Mouse (Mus musculus) heart, adult 2 months (tissue): ENCODE measurements at regions not wholly inside any gene's neighbourhood (a gene's known extent, or its start where the extent isn't known, plus 50 kb on each side); places are given as distances from the start of the nearest gene placed in this dataset.

Experiments used
- DNase-seq, 2 experiments: peaks; one replicate each; pipeline ENCODE4 v3.0.0; 2021
- H3K27ac ChIP-seq: fragments of 200-600 bp; 2 replicates; pipeline ENCODE4 v1.8.1; 2022
- H3K27me3 ChIP-seq: fragments of 200-500 bp; 2 replicates; pipeline ENCODE4 v1.6.1; 2012; ENCODE audit warnings: mild to moderate bottlenecking, low read length, inconsistent platforms, mixed read lengths; ENCODE audit not compliant: control insufficient read depth, insufficient read depth
- H3K36me3 ChIP-seq: fragments of 200-500 bp; 2 replicates; pipeline ENCODE4 v1.6.1; 2012; ENCODE audit warnings: low read length, inconsistent platforms; ENCODE audit not compliant: control insufficient read depth, insufficient read depth
- H3K4me1 ChIP-seq: fragments of 200-500 bp; 2 replicates; pipeline ENCODE4 v1.6.1; 2011; ENCODE audit warnings: low read length; ENCODE audit not compliant: control insufficient read depth, insufficient read depth
- H3K4me3 ChIP-seq: fragments of 200-600 bp; 2 replicates; pipeline ENCODE4 v1.8.1; 2022
- H3K79me2 ChIP-seq: fragments of 200-500 bp; replicated peaks from 2 replicates; pipeline ENCODE4 v1.6.1; 2012; ENCODE audit warnings: mild to moderate bottlenecking, inconsistent platforms, low read length, moderate library complexity, mixed read lengths; ENCODE audit not compliant: control insufficient read depth, insufficient read depth
- H3K9ac ChIP-seq: fragments of 200-500 bp; 2 replicates; pipeline ENCODE4 v1.6.1; 2012; ENCODE audit warnings: low read depth, mild to moderate bottlenecking, control low read depth, inconsistent platforms, low read length, mixed read lengths
- CTCF ChIP-seq: fragments of 200-600 bp; IDR thresholded peaks from 2 replicates; pipeline ENCODE4 v1.8.1; 2022; ENCODE audit warnings: antibody characterized with exemption, mild to moderate bottlenecking, moderate library complexity
- EP300 ChIP-seq: fragments of 200-500 bp; IDR thresholded peaks from 2 replicates; pipeline ENCODE4 v1.6.1; 2011; ENCODE audit warnings: low read depth, low read length, control low read depth; ENCODE audit not compliant: insufficient read depth
- POLR2A ChIP-seq: fragments of 200-500 bp; IDR thresholded peaks from 2 replicates; pipeline ENCODE4 v1.6.1; 2011; ENCODE audit warnings: mild to moderate bottlenecking, low read depth, low read length, control low read depth; ENCODE audit not compliant: insufficient read depth
- WGBS: fragments of 180-500 bp; shearing (Covaris S2); methylation state at CpG from one replicate; pipeline ENCODE4 v1.1.7; 2018; 5-methylcytosine and 5-hydroxymethylcytosine counted together
- intact Hi-C: fragments of 180-260 bp; cut with DNase I; formaldehyde crosslinking; loops from one replicate; pipeline ENCODE4 v1.15.1; 2025

- H3K4me1 ChIP-seq = no peaks in the 10 kb centered on the region
- no peaks in the 10 kb centered on the region for H3K36me3 ChIP-seq
- DNase-seq = no peak
- H3K79me2 ChIP-seq = no peaks in the 10 kb centered on the region
- no peak overlapping the region for H3K4me3 ChIP-seq
- no peaks in the 10 kb centered on the region for H3K27me3 ChIP-seq
- no peak overlapping the region for H3K27ac ChIP-seq
- 86% methylated on average over 3 of the region's 3 CpGs for WGBS
- intact Hi-C loops = no loop called here
- H3K9ac ChIP-seq = no peak overlapping the region
- TF ChIP-seq CTCF = no peak
- no peak for TF ChIP-seq POLR2A
- TF ChIP-seq EP300 = no peak
These were observed 175.7 kb downstream of the Fat4 start for GRCm38 (mm10) chr3:39062415-39062814.

DNA sequence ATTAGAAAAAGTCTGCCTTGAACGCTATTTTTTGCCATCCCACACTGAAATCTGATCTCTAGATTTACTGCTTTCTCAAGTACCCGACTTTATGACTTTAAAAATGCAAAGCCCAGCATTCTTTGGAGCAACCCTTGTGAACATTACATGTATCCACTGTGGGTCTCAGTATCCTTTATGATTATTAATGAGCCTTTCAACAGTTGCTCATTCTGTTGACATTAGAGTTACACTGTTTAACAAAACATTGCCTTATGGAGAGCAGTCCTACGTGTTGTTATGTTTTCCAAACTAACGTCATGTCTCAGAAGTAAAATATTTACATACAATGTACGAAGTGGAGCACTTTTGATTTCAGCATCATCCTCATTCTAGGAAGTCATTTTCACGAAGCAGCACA, 178.7 kb downstream of the Fat4 start:
- 76% methylated on average over 6 of the region's 6 CpGs for WGBS
- Histone ChIP-seq H3K79me2 (no peaks in the 10 kb centered on the region), H3K9ac (no peak overlapping the region), H3K4me3 (no peak overlapping the region), H3K27ac (no peak overlapping the region), H3K27me3 (no peaks in the 10 kb centered on the region), H3K36me3 (no peaks in the 10 kb centered on the region), H3K4me1 (no peaks in the 10 kb centered on the region)
- DNase-seq = no peak
- TF ChIP-seq CTCF (no peak), EP300 (no peak), POLR2A (no peak)
- intact Hi-C loops = no loop called here

DNA sequence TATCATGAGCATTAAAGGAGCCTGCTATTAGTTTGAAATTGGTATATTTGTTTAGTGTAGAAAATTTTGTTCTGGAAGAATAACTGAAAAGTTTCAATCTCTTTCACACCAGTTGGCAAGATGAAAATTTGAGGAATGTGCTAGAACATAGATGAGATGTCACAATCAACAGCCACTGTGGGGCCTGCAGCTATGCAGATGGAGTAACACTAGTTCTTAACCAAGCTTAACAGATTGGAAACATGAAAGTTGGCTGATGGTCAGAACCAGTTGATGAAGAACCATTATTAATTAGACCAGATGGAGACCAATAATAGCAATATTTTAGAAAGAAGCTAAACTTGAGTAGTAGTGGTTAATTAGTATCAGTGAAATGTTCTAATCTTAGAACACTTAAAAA, 182.3 kb downstream of the Fat4 start:
- Histone ChIP-seq H3K36me3 (no peaks in the 10 kb centered on the region), H3K27ac (no peak overlapping the region), H3K4me3 (no peak overlapping the region), H3K79me2 (no peaks in the 10 kb centered on the region), H3K4me1 (no peaks in the 10 kb centered on the region), H3K9ac (no peak overlapping the region), H3K27me3 (no peaks in the 10 kb centered on the region)
- intact Hi-C loops = no loop called here
- no peak for DNase-seq
- no peak for TF ChIP-seq EP300
- TF ChIP-seq POLR2A = no peak
- no peak for TF ChIP-seq CTCF

DNA sequence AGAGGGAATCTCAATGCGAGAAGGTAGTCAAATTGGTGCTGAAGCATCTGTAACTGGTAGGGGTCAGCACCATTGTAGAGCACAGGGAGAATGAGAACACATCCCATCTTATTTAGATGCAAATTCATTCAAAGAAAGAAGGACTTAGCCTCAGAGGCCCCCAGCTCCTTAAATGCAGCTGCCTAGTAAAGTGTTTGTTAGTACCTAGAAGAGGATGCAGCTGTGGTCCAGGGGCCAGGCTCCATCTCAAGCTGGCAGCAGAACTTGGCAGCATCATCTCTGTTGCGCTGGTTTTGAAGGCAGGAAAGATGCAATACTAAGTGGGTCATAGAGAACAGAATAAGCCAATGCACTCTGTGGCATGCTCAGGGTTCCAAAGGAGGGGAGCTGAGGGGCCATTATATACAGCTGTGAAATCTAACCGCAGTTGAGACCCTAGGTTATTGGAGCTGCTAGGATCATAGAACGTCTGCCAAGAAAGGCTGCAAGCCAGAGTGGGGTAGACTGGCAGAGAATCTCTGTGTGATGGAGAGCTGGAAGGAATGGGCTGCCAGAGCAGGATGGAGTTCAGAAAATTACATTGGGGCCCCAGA, 196.0 kb downstream of the Fat4 start:
- TF ChIP-seq EP300 (no peak), POLR2A (no peak), CTCF (no peak)
- intact Hi-C loops = no loop called here

GRCm38 (mm10) chr3:39088948-39089347, 202.2 kb downstream of the Fat4 start:
- H3K4me3 ChIP-seq = no peak overlapping the region
- TF ChIP-seq POLR2A = no peak
- no peak for TF ChIP-seq EP300
- TF ChIP-seq CTCF = no peak
- H3K79me2 ChIP-seq = no peaks in the 10 kb centered on the region
- H3K27ac ChIP-seq = no peak overlapping the region
- intact Hi-C loops = no loop called here
- no peaks in the 10 kb centered on the region for H3K36me3 ChIP-seq
- H3K4me1 ChIP-seq = no peaks in the 10 kb centered on the region
- no peaks in the 10 kb centered on the region for H3K27me3 ChIP-seq
- H3K9ac ChIP-seq = no peak overlapping the region
- no peak for DNase-seq
- 85% methylated on average over 4 of the region's 4 CpGs for WGBS

More for the DNA sequence above, 196.0 kb downstream of the Fat4 start:
- Histone ChIP-seq H3K79me2 (no peaks in the 10 kb centered on the region), H3K4me3 (no peak overlapping the region), H3K4me1 (no peaks in the 10 kb centered on the region), H3K36me3 (no peaks in the 10 kb centered on the region), H3K9ac (no peak overlapping the region), H3K27me3 (no peaks in the 10 kb centered on the region), H3K27ac (no peak overlapping the region)
- 76% methylated on average over 4 of the region's 4 CpGs for WGBS
- DNase-seq = no peak

GRCm38 (mm10) chr3:39102324-39102723, 215.6 kb downstream of the Fat4 start:
- Histone ChIP-seq H3K4me3 (no peak overlapping the region), H3K36me3 (no peaks in the 10 kb centered on the region), H3K79me2 (no peaks in the 10 kb centered on the region), H3K4me1 (no peaks in the 10 kb centered on the region), H3K9ac (no peak overlapping the region), H3K27me3 (no peaks in the 10 kb centered on the region), H3K27ac (no peak overlapping the region)
- no peak for DNase-seq
- intact Hi-C loops = no loop called here
- TF ChIP-seq CTCF = no peak
- no peak for TF ChIP-seq EP300
- no peak for TF ChIP-seq POLR2A
- WGBS = 80% methylated on average over 3 of the region's 3 CpGs
